Mouse (Mus musculus): ENCODE data around the gene Vwa3a. TPM values are rescaled to one million over a fixed set of nuclear protein-coding genes. Genes with fewer than 3 reads are reported as not detected.

Gene Vwa3a
- total RNA-seq, 1 experiment, result 0.18 TPM

GRCm38 (mm10) chr7:120843037-120843621, 104.0 kb downstream of the Vwa3a start:
- H3K4me1 ChIP-seq (ENCODE audit: control insufficient read depth in 2 of 2, insufficient read depth in 2 of 2, low read length in 2 of 2, poor library complexity in 1 of 2), result peaks cover 6 to 8% of the 10 kb centered on the region in 2 experiments; a peak in 3 of 4 replicates
- in situ Hi-C loops (cut with MboI; ENCODE audit: low sequenced_read_pairs in 2 of 2, unreplicated experiment in 2 of 2), result loop anchor here (5.0 to 10.0 kb wide), 2 partner anchors 69 to 72 kb away; partner anchors contain the start of gene Polr3e (in 1 of the 2)
- DNase-seq (ENCODE audit: low read depth, low spot score), result no peak
- H3K9me3 ChIP-seq (ENCODE audit: control insufficient read depth, insufficient read depth, low read depth, low read length), result no peaks in the 10 kb centered on the region
- TF ChIP-seq HCFC1 (IDR thresholded peaks at IDR 0.05; ENCODE audit: borderline replicate concordance, insufficient read depth, low read length), result no peak
- TF ChIP-seq CHD2 (IDR thresholded peaks at IDR 0.05; ENCODE audit: low read depth, low read length), result no peak
- TF ChIP-seq ZC3H11A (IDR thresholded peaks at IDR 0.05; ENCODE audit: borderline replicate concordance, low read depth, low read length), result no peak
- TF ChIP-seq MAFK (IDR thresholded peaks at IDR 0.05; ENCODE audit: insufficient read depth, low read depth, low read length), result no peak
- no peak for TF ChIP-seq ZNF384 (IDR thresholded peaks at IDR 0.05; ENCODE audit: low read depth, low read length)
- H3K4me3 ChIP-seq (ENCODE audit: insufficient read depth in 1 of 2, low read depth in 1 of 2, low read length in 2 of 2, poor library complexity in 1 of 2, severe bottlenecking in 1 of 2), result peak overlapping the region; percentile 74 to 79
- H3K36me3 ChIP-seq (ENCODE audit: control insufficient read depth, insufficient read depth, low read length, poor library complexity, severe bottlenecking), result no peaks in the 10 kb centered on the region
- H3K9ac ChIP-seq (ENCODE audit: insufficient read depth, low read depth, low read length, poor library complexity, severe bottlenecking), result peak overlapping the region; percentile 66
- H3K27ac ChIP-seq (ENCODE audit: insufficient read depth, low read depth, low read length, poor library complexity, severe bottlenecking), result no peak overlapping the region

- DNase-seq (ENCODE audit: low read depth, low spot score), result no peak
- in situ Hi-C loops (cut with MboI; ENCODE audit: low sequenced_read_pairs in 2 of 2, unreplicated experiment in 2 of 2), result loop anchor here (5.0 to 10.0 kb wide), 2 partner anchors 68 to 71 kb away; partner anchors contain the start of gene Polr3e (in 1 of the 2)
- no peak overlapping the region for H3K27ac ChIP-seq (ENCODE audit: insufficient read depth, low read depth, low read length, poor library complexity, severe bottlenecking)
- TF ChIP-seq CHD2 (IDR thresholded peaks at IDR 0.05; ENCODE audit: low read depth, low read length) (no peak), ZC3H11A (IDR thresholded peaks at IDR 0.05; ENCODE audit: borderline replicate concordance, low read depth, low read length) (no peak), ZNF384 (IDR thresholded peaks at IDR 0.05; ENCODE audit: low read depth, low read length) (no peak), MAFK (IDR thresholded peaks at IDR 0.05; ENCODE audit: insufficient read depth, low read depth, low read length) (no peak), HCFC1 (IDR thresholded peaks at IDR 0.05; ENCODE audit: borderline replicate concordance, insufficient read depth, low read length) (no peak)
- no peaks in the 10 kb centered on the region for H3K9me3 ChIP-seq (ENCODE audit: control insufficient read depth, insufficient read depth, low read depth, low read length)
- peak overlapping the region; percentile 74 to 79 for H3K4me3 ChIP-seq (ENCODE audit: insufficient read depth in 1 of 2, low read depth in 1 of 2, low read length in 2 of 2, poor library complexity in 1 of 2, severe bottlenecking in 1 of 2)
- peaks cover 6 to 8% of the 10 kb centered on the region in 2 experiments; a peak in 3 of 4 replicates for H3K4me1 ChIP-seq (ENCODE audit: control insufficient read depth in 2 of 2, insufficient read depth in 2 of 2, low read length in 2 of 2, poor library complexity in 1 of 2)
- H3K36me3 ChIP-seq (ENCODE audit: control insufficient read depth, insufficient read depth, low read length, poor library complexity, severe bottlenecking), result no peaks in the 10 kb centered on the region
- H3K9ac ChIP-seq (ENCODE audit: insufficient read depth, low read depth, low read length, poor library complexity, severe bottlenecking), result peak overlapping the region; percentile 66; the same call in 1 of the 2 replicates
Observed at GRCm38 (mm10) chr7:120843852-120844435, 104.8 kb downstream of the Vwa3a start.

- in situ Hi-C loops (cut with MboI; ENCODE audit: low sequenced_read_pairs in 2 of 2, unreplicated experiment in 2 of 2), result loop anchor here (5.0 to 10.0 kb wide), 2 partner anchors 68 to 70 kb away; partner anchors contain the start of gene Polr3e (in 1 of the 2)
- TF ChIP-seq MAFK (IDR thresholded peaks at IDR 0.05; ENCODE audit: insufficient read depth, low read depth, low read length) (no peak), HCFC1 (IDR thresholded peaks at IDR 0.05; ENCODE audit: borderline replicate concordance, insufficient read depth, low read length) (no peak), ZC3H11A (IDR thresholded peaks at IDR 0.05; ENCODE audit: borderline replicate concordance, low read depth, low read length) (no peak), ZNF384 (IDR thresholded peaks at IDR 0.05; ENCODE audit: low read depth, low read length) (no peak), CHD2 (IDR thresholded peaks at IDR 0.05; ENCODE audit: low read depth, low read length) (no peak)
- Histone ChIP-seq H3K27ac (ENCODE audit: insufficient read depth, low read depth, low read length, poor library complexity, severe bottlenecking) (no peak overlapping the region), H3K4me3 (ENCODE audit: insufficient read depth in 1 of 2, low read depth in 1 of 2, low read length in 2 of 2, poor library complexity in 1 of 2, severe bottlenecking in 1 of 2) (peak overlapping the region; percentile 74 to 79; a peak in 3 of 4 replicates), H3K9ac (ENCODE audit: insufficient read depth, low read depth, low read length, poor library complexity, severe bottlenecking) (no peak overlapping the region), H3K36me3 (ENCODE audit: control insufficient read depth, insufficient read depth, low read length, poor library complexity, severe bottlenecking) (no peaks in the 10 kb centered on the region), H3K9me3 (ENCODE audit: control insufficient read depth, insufficient read depth, low read depth, low read length) (no peaks in the 10 kb centered on the region), H3K4me1 (ENCODE audit: control insufficient read depth in 2 of 2, insufficient read depth in 2 of 2, low read length in 2 of 2, poor library complexity in 1 of 2) (peaks cover 6 to 8% of the 10 kb centered on the region in 2 experiments; a peak in 3 of 4 replicates)
- no peak for DNase-seq (ENCODE audit: low read depth, low spot score)
Observed at GRCm38 (mm10) chr7:120844689-120845088, 105.6 kb downstream of the Vwa3a start.

- in situ Hi-C loops (cut with MboI; ENCODE audit: low sequenced_read_pairs in 2 of 2, unreplicated experiment in 2 of 2), result loop anchor here in 1 of 2 experiments (10.0 kb wide), 1 partner anchor 66 kb away; the partner anchor contains the start of gene Polr3e
- H3K9me3 ChIP-seq (ENCODE audit: control insufficient read depth, insufficient read depth, low read depth, low read length), result no peaks in the 10 kb centered on the region
- DNase-seq (ENCODE audit: low read depth, low spot score), result no peak
- no peak overlapping the region for H3K4me3 ChIP-seq (ENCODE audit: insufficient read depth in 1 of 2, low read depth in 1 of 2, low read length in 2 of 2, poor library complexity in 1 of 2, severe bottlenecking in 1 of 2)
- H3K9ac ChIP-seq (ENCODE audit: insufficient read depth, low read depth, low read length, poor library complexity, severe bottlenecking), result no peak overlapping the region
- TF ChIP-seq ZC3H11A (IDR thresholded peaks at IDR 0.05; ENCODE audit: borderline replicate concordance, low read depth, low read length) (no peak), MAFK (IDR thresholded peaks at IDR 0.05; ENCODE audit: insufficient read depth, low read depth, low read length) (no peak), ZNF384 (IDR thresholded peaks at IDR 0.05; ENCODE audit: low read depth, low read length) (no peak), HCFC1 (IDR thresholded peaks at IDR 0.05; ENCODE audit: borderline replicate concordance, insufficient read depth, low read length) (no peak), CHD2 (IDR thresholded peaks at IDR 0.05; ENCODE audit: low read depth, low read length) (no peak)
- H3K4me1 ChIP-seq (ENCODE audit: control insufficient read depth in 2 of 2, insufficient read depth in 2 of 2, low read length in 2 of 2, poor library complexity in 1 of 2), result peaks cover 6 to 7% of the 10 kb centered on the region in 2 experiments; a peak in 3 of 4 replicates
- H3K27ac ChIP-seq (ENCODE audit: insufficient read depth, low read depth, low read length, poor library complexity, severe bottlenecking), result no peak overlapping the region
- no peaks in the 10 kb centered on the region for H3K36me3 ChIP-seq (ENCODE audit: control insufficient read depth, insufficient read depth, low read length, poor library complexity, severe bottlenecking)
Observed at GRCm38 (mm10) chr7:120848831-120849512, 109.9 kb downstream of the Vwa3a start.

Measured in ES-E14 (cell line).